Comparison of ENCODE assay signal across 32 mouse cellular contexts in the genomic region with DNA sequence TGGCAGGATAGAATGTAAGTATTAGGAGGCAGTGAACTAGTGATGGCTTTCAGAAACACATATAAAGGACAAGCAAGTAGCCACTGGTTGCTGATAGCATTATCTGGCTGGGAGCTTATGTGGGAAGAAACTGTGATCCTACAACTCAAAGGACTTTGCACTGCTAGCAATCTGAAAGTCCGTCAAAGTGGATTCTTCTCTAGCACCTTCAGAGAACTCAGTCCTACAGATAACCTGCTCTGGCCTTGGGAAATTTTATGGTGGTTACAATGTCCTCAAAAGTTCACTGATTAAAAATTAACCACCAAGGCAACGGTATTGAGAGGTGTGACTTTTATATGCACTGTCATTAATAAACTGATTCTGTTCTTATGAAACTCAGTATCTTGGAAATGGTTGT.
"Had no signal": no experiment of that assay in that cellular context is flagged by ENCODE, and none has a peak within 500 bp of the region (broad histone marks: within the 10 kb centered on the region; RNA-seq: fewer than 3 reads in every experiment).

No protein-coding gene starts in this region.

- H3K27me3 ChIP-seq: heart, embryonic 12.5 days; heart, embryonic 13.5 days; heart, embryonic 15.5 days; hindbrain, embryonic 12.5 days; hindbrain, embryonic 13.5 days; hindbrain, embryonic 15.5 days; kidney, embryonic 15.5 days had no signal

- H3K4me3 ChIP-seq: heart, embryonic 10.5 days; heart, embryonic 12.5 days; heart, embryonic 13.5 days; heart, embryonic 15.5 days; hindbrain, embryonic 10.5 days; hindbrain, embryonic 12.5 days; hindbrain, embryonic 13.5 days; hindbrain, embryonic 15.5 days; kidney, embryonic 15.5 days; layer of hippocampus, adult 2 months; left cerebral cortex, adult 2 months had no signal

- ATAC-seq: hindbrain, embryonic 16.5 days; hindbrain, postnatal 0 days; inflammation-experienced regulatory T-cells, adult 6 months had no signal

- H3K36me3 ChIP-seq: heart, embryonic 10.5 days; heart, embryonic 12.5 days; heart, embryonic 13.5 days; heart, embryonic 15.5 days; hindbrain, embryonic 10.5 days; hindbrain, embryonic 12.5 days; hindbrain, embryonic 13.5 days; hindbrain, embryonic 15.5 days; kidney, embryonic 15.5 days had no signal

- H3K27ac ChIP-seq: heart, embryonic 10.5 days; heart, embryonic 13.5 days; heart, embryonic 15.5 days; hindbrain, embryonic 10.5 days; hindbrain, embryonic 12.5 days; hindbrain, embryonic 13.5 days; hindbrain, embryonic 14.5 days; hindbrain, embryonic 15.5 days; hindbrain, postnatal 0 days; kidney, embryonic 15.5 days; kidney, postnatal 0 days; layer of hippocampus, adult 2 months; left cerebral cortex, adult 2 months had no signal

- DNase-seq: heart, postnatal 10 days; heart, postnatal 14 days; heart, postnatal 36 days; heart, postnatal 4 days; kidney, adult 11 months; kidney, adult 18-20 months; kidney, adult 2 months; kidney, adult 8-10 months; kidney, adult 9 months; kidney, postnatal 10 days; kidney, postnatal 14 days; kidney, postnatal 25 days; kidney, postnatal 36 days; kidney, postnatal 4 days; layer of hippocampus, postnatal 36 days had no signal

- H3K4me2 ChIP-seq: heart, embryonic 11.5 days; heart, embryonic 12.5 days; heart, embryonic 13.5 days; heart, embryonic 15.5 days; hindbrain, embryonic 12.5 days; hindbrain, embryonic 13.5 days; hindbrain, embryonic 14.5 days; hindbrain, embryonic 15.5 days; kidney, embryonic 15.5 days had no signal

- H3K9me3 ChIP-seq: heart, embryonic 10.5 days; heart, embryonic 12.5 days; heart, embryonic 13.5 days; heart, embryonic 15.5 days; hindbrain, embryonic 10.5 days; hindbrain, embryonic 12.5 days; hindbrain, embryonic 13.5 days; hindbrain, embryonic 15.5 days; kidney, embryonic 15.5 days had no signal

- H3K4me1 ChIP-seq: heart, embryonic 10.5 days; heart, embryonic 12.5 days; heart, embryonic 13.5 days; heart, embryonic 15.5 days; hindbrain, embryonic 10.5 days; hindbrain, embryonic 12.5 days; hindbrain, embryonic 13.5 days; hindbrain, embryonic 15.5 days; kidney, embryonic 15.5 days had no signal

- H3K9ac ChIP-seq: heart, embryonic 12.5 days; heart, embryonic 13.5 days; heart, embryonic 15.5 days; hindbrain, embryonic 12.5 days; hindbrain, embryonic 13.5 days; hindbrain, embryonic 14.5 days; hindbrain, embryonic 15.5 days; kidney, embryonic 15.5 days had no signal
